Mouse (Mus musculus) testis, postnatal 10 days (tissue): ENCODE measurements around the gene Pole4.

ENCODE experiments used
- DNase-seq: peaks from one replicate; pipeline ENCODE4 v3.0.0; 2021; ENCODE audit warnings: low spot score

Pole4 gene

DNA sequence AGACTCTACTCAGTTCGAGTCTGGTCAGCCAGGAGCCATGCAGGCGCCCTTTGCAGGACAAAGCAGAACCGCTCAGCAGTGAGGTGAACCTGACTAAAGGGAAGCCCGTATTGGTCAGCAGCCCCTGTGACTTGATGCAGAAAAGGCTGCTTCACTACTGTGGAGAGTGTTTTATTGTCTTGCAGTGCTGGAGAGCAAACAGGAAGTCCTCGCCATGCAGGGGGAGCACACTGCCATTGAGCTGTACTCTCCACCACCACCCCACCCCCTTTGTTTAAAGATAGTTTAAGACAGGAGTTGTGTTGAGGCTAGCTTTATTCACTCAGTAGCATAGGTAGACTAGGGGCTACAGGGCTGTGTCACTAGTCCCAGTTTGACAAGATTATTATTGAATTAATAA is at the start of gene Pole4:
Gene Pole4, minus strand, starts transcription at position 145 of the 400 bp plus-strand sequence.
- no peak for DNase-seq

DNA sequence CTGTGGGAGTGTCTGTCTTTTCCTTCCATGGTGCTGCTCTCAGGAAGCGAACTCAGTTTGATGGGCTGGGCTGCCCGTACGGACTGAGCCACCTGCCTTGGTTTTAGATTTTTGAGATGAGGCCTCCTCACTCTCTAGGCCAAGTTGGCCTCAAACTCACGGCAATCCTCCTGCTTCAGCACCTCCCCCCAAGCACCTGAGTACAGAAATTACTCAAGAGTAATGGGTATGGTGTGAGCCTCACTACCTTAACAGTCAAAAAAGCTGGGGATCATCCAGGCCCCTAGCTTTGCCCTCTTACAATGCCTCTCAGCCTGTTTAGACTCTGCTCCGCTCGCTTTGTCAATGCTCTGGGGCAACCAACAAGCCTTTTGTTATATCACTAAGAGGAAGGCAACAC is 49.6 kb upstream of the Pole4 start:
- no peak for DNase-seq

- no peak for DNase-seq
These were observed 48.6 kb upstream of the Pole4 start for GRCm38 (mm10) chr6:82753638-82754361.

DNA sequence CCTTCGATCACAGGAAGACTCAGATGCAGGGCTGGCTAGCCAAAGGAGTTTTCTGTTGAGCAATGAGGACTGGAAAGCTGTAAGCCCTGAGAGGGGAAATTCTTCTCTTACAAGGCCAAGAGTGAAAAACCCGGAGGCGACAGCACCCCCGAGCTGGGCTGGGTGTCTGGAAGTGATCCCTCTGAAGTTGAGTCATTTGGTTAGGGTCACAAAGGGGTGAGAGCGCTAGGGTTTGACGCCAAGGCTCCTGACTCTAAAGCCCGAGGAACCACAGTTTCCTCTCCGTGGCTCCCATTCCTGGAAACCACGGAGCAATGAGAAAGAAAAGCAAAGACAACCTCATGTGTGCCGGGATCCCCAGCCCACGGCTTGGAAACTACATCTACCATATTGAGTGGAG is 47.9 kb upstream of the Pole4 start:
- DNase-seq = no peak

- no peak for DNase-seq
These were observed 46.6 kb upstream of the Pole4 start for GRCm38 (mm10) chr6:82751791-82752190.

DNA sequence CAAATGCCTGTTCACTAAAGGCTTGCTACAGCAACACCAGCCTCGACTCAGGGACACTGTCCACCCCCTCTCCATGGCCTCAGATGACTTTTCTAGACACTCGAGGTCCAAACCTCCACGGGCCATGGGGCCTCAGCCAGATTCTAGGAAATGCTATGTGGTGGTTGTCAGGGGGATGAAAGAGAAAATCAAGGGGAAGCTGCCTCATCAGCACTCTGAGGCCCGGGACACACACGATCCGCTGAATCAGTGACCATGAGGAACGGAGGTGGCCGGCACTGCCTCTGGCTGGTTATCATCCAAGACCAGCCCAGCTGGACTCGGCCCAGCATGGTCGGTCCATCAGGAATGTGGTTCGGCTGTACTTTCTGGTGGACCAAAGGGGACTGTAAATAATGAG is 45.9 kb upstream of the Pole4 start:
- DNase-seq = peak; percentile 81

DNA sequence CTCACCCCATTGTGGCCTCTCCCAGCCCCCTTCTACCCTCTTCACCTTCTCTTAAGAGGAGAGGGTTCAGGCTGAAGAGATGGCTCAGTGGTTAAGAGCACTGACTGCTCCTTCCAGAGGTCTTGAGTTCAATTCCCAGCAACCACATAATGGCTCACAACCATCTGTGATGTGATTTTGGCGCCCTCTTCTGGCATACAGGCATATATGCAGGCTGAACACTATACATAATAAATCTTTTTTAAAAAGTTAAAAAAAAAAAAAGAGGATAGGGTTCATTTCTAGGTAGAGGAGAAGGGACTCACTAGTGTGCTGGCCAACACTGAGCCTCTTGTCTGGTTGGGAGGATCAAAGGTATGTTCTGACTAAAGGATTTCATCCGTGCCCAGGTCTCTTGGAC is 44.9 kb upstream of the Pole4 start:
- no peak for DNase-seq

DNA sequence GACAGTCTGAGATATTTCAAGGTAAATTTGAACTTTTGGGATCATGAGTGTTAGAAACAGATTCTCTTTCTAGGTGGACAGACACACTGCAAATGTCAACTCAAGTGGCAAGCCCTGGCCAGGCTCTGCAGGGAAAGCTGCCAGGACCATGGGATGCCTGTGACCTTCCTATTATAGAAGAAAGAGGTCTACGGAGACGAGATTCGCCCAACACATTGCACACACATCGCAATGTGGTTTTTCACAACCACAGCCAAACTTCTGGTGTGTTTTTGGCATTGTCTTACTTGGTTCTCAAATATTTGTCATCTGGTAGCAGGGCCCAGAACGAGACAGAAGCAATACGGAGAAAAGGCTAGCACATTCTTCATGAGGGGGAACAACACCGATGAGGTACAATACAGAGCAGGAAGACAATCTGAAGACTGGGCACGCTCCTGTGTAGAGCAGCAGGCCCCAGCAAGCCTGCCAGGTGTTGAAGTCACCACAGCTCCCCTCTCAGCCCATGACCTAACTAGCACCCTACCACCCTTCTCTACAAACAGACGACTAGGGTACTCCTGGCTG is 43.0 kb upstream of the Pole4 start:
- no peak for DNase-seq

DNA sequence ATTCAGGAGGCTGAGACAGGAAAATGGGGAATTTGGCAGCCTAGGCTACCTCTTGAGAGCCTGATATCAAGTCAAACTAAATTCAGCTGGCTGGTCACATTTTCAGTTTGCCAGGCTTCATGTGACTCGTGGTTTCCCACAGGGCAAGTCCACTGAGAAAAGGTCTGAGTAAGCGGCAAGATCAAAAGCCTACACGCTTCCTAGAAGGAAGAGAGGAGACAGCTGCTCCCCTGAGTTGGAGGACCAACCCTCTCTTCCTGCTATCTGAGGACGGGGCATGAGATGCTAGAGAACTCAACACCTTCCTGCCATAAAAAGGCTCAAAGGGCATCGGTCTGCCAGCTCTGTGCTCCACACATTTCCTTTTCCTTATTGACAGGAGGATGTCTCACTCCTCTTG is 41.9 kb upstream of the Pole4 start:
- DNase-seq = no peak

DNA sequence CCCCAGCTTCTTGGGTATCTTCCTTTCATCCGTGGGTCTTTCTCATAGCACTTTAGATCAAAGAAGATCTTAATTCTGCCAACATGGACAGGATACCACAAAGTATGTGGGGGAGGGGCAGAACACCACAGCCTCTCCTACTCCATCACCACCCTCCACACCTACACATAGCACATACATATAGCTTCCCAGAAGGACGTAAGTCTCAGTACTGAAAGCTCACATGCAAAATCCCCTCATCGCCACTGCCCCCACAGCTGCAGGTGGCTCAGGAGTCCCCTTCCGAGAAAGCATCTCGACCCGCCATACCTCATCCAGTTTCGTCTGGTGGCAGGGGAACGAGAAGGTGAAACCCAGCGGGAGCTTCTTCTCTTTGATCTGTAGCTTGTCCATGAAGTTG is 39.4 kb upstream of the Pole4 start:
- no peak for DNase-seq

DNA sequence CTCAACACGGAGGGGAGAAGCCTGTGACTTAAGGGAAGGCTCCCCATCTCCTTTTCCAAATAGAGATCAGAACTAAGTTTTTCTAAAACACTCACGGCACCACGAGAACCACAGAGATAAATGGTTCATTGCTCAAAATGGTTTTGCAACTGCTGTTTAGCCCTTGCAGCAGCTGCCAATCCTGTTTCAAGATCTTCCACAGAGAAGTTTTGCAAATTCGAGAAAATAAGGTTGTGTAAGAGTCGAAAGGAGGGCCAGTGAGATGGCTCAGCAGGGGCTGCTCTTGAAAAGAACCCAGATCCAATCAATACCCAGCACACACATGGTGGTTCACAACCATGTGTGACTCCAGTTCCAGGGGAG is 36.3 kb upstream of the Pole4 start:
- no peak for DNase-seq

DNA sequence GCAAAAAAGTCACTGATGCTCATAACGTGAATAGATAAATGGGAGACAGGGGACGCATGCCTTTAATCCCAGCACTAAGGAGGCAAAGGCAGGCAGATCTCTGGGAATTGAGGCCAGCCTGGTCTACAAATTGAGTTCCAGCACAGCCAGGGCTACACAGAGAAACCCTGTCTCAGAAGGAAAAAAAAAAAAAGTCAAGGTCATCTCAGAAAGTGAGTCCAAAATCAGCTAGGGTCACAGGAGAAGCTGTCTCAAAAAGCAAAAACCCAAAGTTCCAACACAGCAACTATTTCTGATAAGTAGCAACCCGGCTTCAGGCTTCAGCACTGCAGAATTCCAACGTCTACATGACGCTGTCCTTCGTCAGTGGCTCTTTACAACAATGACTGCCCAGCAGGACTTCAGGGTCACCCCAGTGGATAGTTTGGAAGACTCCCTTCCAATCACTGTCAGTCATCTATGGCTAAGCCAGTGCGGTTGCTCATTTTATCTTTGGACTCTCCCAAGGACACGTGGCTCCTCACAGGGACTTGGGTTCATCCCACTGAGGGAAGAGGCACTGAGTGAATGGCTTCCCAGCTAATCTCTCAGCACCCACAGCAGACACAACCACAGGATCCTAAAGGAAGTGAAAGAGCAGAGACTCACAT is 35.8 kb upstream of the Pole4 start:
- DNase-seq = no peak

DNA sequence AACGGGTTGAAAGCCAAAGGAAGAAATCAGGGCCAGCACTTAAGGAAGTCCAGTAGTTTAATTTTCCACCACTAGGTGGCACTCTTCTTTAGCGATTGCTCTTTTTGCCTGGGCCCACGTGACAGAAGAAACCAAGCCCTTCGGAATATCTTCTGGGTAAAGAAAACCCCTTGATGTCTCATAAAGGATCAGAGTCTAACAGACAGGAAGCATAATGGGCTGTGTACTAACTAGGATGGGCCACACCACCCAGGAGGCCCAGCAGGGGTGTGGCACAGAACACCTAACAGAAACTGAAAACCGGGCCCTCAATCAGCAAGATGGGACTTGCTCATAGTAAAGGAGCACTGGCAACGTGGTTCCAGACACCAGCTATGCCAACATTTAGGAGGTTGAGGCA is 35.1 kb upstream of the Pole4 start:
- no peak for DNase-seq

GRCm38 (mm10) chr6:82737634-82738540 is 32.7 kb upstream of the Pole4 start:
- DNase-seq = no peak

DNA sequence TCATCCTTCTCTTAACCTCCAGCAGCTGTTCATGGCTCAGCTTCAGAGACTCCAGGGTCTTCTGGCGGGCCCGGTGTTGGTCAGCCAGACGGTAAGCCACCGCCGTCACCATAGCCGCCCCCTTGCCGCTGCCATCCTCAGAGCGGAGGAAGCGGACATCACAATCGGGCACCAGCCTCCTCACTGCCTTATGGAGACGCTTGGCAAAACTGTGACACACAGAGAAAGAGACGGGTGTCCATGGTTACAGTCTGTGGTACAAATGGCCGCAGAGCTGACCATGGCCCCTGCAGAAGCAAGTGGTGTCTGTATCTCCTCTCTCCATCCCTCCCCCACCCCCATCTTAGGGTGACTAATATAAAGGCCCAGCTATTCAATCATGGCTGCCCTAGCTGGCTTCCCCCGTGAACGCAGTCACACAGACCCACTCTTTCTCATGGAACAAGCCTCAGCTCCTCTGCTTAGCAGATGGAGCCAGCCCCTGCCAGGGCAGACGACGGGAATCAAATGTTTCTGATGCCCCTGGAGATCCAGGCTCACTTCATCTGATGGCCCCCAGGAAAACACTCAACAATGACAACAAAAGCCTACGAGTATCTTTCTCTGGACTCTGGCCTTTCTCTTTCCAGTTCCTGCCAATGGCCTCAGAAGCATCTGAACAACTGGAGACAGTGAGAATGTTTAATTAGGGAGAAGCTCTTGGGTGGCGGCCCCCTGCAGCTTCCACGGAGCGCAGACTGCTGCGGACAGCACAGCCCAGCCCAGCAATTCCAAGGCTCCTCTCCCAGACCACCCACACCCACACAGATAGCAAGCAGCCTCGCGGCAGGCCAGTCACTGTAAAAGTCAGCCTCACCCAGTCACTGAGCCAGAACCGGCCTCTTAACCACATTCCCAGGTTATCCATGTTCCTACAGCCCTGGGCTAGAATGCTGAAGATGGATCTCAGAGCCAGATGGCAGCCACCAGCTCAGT is 31.7 kb upstream of the Pole4 start:
- DNase-seq = no peak

DNA sequence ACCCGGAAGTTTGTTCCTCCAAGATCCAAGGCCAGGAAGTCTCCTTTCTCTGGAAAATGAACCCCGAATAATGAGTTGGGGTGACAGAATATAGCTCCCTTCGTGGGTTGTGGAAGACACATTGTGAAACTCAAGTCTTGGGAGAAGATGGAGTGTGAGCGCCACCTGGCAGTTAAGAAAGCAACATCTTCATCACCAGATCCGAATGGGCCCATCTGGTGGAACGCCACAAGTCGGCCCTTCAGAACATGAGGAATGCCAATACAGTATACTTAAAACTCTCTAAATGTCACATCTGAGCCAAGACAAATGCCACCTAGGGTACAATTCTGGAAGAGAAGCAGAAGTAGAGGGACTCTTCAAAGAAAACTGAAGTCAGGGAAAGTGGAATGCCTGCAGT is 30.2 kb upstream of the Pole4 start:
- DNase-seq = no peak

DNA sequence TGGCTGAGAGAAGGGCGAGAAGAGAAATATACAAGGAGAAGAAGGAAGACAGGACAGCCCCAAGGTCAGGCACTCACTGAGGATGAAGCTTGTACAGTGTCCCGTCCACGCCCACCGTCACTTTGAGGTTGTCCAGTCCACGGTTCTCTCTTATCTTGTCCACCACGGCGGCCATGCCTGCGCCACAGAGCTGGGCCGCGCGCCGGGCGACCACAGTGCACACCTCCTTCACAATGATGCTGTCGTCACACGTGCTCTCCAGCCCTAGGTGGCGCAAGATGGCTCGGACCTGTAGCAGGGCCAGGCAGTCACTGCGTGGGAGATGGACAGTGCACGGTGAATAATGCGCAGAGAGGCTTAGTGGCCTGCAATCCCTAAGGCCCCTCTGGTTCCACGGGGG is 23.5 kb upstream of the Pole4 start:
- DNase-seq = no peak

GRCm38 (mm10) chr6:82727206-82727605 is 22.0 kb upstream of the Pole4 start:
- DNase-seq = no peak

- peak; percentile 63 for DNase-seq
These were observed 18.2 kb upstream of the Pole4 start for GRCm38 (mm10) chr6:82723321-82723720.

DNA sequence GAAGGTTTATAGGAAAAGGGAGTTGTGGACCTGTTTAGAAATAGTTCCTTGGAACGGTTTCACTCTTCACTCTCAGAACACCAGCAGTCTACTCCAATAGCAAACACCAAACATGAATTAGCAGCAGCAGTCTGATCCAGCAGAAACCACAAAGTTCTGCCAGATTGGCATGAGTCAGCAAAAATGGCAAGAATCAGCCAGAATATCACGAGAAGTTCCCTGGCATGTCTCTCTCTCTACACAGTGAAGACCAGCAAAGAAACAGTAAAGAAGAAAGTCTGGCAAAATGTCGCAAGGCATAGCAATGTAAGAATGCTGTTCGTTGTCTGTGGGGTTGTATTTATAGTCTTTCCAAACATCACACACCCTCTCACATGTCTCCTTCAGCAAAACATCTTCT is 11.0 kb upstream of the Pole4 start:
- no peak for DNase-seq

DNA sequence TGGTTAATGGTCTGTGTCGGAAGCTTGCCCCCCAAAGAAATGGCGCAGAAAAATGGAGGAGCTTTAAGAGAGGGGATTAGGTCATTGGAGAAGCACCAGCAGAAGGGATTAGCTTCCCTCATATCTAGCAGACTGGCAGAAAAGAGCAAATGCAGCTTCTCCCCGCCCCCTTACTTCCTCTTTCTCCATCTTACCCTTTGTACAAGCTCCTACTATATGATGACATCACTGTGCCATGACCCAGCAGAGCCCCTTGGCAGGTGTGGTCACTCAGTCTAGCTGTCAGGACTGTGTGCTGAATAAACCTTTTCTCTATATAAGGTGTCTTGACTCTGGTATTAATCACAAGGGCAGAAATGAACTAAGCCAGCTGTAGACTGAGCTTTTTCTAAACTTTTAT is 10.5 kb upstream of the Pole4 start:
- DNase-seq = no peak

DNA sequence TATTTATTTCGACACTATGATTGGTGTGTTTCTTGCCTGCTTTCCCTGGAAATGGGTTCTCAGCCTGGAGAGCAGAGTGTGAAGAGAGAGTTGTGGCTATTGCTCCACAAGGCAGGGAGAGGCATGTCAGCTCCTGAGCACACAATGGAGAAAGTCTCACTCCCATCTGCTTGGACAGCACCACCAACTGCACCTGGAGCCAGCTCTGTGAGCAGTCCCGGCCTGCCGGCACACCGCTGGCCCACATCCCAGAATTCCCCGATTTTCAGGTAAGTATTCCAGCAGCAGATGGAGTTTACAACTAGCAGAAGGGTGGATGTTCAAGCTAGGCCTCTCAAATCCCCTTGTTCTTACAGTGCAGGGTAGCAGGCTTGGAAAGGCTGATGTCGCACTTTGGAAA is 10.1 kb upstream of the Pole4 start:
- no peak for DNase-seq
